Mouse (Mus musculus) hindbrain, embryonic 12.5 days (tissue): ENCODE results near the gene Tcte2. TPM values are rescaled to one million over a fixed set of nuclear protein-coding genes. Genes with fewer than 3 reads are reported as not detected.

Experiments
- ATAC-seq: fragments of 200-750 bp; cut with Nextera tagmentation; 2 replicates; pipeline ENCODE4 v1.8.0; 2017; ENCODE audit warnings: moderate TSS enrichment; ENCODE audit not compliant: low FRiP score
- H3K27ac ChIP-seq: fragments of 300-500 bp; sonication (generic); 2 replicates; pipeline ENCODE4 v1.5.1; 2016; ENCODE audit warnings: mild to moderate bottlenecking
- H3K27me3 ChIP-seq: fragments of 300-500 bp; sonication (generic); 2 replicates; pipeline ENCODE4 v1.6.1; 2016; ENCODE audit warnings: mild to moderate bottlenecking
- H3K36me3 ChIP-seq: fragments of 300-500 bp; sonication (generic); 2 replicates; pipeline ENCODE4 v1.6.1; 2016; ENCODE audit warnings: mild to moderate bottlenecking
- H3K4me1 ChIP-seq: fragments of 300-500 bp; sonication (generic); 2 replicates; pipeline ENCODE4 v1.6.1; 2016
- H3K4me2 ChIP-seq: fragments of 300-500 bp; sonication (generic); replicated peaks from 2 replicates; pipeline ENCODE4 v1.6.1; 2016; ENCODE audit warnings: mild to moderate bottlenecking
- H3K4me3 ChIP-seq: fragments of 300-500 bp; sonication (generic); 2 replicates; pipeline ENCODE4 v1.5.1; 2016; ENCODE audit warnings: mild to moderate bottlenecking
- H3K9ac ChIP-seq: fragments of 300-500 bp; sonication (generic); 2 replicates; pipeline ENCODE4 v1.6.1; 2016; ENCODE audit warnings: mild to moderate bottlenecking, moderate library complexity
- H3K9me3 ChIP-seq: fragments of 300-500 bp; sonication (generic); replicated peaks from 2 replicates; pipeline ENCODE4 v1.6.1; 2016; ENCODE audit warnings: mild to moderate bottlenecking
- WGBS: fragments of 180-500 bp; shearing (Covaris S2); methylation state at CpG from one replicate; pipeline ENCODE4 v1.1.7; 2016; 5-methylcytosine and 5-hydroxymethylcytosine counted together
- polyA plus RNA-seq: library from polyadenylated mRNA; unstranded; fragments of >200 nt; fragmentation: Nextera tagmentation; extraction: Ambion mirVana; gene quantifications from 2 replicates; pipeline ENCODE4 v1.2.1, GENCODE M21; 2016

Tcte2 gene
- polyA plus RNA-seq, 1 experiment from 2014 or later = 13.9 TPM

DNA sequence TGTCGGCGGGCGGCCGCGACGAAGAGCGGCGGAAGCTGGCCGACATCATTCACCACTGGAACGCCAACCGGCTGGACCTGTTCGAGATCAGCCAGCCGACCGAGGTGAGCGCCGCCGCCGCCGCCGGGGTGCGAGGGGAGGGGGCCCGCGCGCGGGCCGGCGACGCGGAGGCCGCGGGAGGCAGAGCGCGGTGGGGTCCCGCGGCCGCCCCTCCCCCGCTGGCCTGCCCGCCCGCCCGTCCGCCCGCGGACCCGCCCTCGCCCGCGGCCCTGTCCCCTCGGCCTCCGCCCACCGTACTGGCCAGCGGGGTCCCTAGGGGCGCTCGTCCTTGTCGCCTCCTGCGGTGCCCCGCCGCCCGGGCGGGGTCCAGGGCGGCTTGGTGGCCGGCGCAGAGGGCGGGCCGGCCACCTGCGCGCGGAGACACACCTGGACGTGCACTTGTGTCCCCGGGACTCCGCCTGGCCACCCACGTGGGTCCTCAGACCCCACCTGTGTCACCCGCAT lies 898 bp downstream of the Tcte2 start:
- no peaks in the 10 kb centered on the region for H3K36me3 ChIP-seq
- ATAC-seq = peak; percentile 62
- WGBS = under 1% methylated on average over 45 of the region's 72 CpGs

DNA sequence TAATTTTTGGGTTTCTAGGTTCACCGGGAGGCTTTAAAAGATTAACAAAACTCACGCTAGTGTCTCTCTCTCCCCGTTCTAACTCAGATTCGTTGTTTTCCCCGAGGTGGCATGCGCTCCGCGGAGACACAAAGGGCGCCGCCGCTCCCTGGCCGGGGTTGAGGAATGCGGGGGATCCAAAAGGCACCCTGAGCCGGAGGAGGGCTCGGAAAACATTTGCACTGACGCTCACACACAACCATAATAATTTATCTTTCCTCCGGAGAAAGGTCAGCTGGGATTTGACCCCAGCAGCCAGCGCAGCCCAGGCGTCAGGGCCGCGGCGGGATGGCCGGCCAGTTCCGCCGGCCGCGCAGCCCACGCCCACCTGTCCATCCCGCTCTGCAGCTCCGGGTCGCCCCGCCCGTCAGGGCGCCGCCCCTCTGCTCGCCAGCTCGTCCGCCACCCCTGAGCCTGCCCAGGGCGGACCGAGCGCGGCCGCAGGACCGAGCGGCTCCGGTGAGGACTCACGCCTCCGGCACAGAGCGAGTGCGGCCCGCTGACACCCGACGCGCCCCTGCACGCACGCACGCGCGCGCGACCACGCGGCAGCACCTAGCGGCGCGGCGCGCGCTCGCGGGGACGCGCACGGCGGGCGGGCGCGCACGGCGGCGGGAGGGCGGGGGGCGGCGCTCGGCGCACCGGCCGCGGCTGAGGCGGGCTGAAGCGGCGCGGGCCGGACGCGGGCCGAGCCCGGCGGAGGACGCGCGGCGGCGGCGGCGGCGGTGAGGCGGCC lies 1.6 kb downstream of the Tcte2 start, which contains the start of gene Afdn:
Afdn (plus strand) TSS at position 687 of the 775 bp plus-strand sequence.
- Histone ChIP-seq H3K27ac (peak within 1 kb of the TSS; percentile 98), H3K4me3 (peak within 1 kb of the TSS; percentile 99), H3K36me3 (no peaks in the 10 kb centered on the region), H3K27me3 (no peaks in the 10 kb centered on the region), H3K4me2 (peak within 1 kb of the TSS; percentile 96), H3K9me3 (no peaks in the 10 kb centered on the region), H3K9ac (peak within 1 kb of the TSS; percentile 96), H3K4me1 (peaks cover 23% of the 10 kb centered on the region)
- peak; percentile 86 for ATAC-seq
- 1% methylated on average over 45 of the region's 108 CpGs for WGBS

More for the DNA sequence above, 898 bp downstream of the Tcte2 start:
- no peaks in the 10 kb centered on the region for H3K27me3 ChIP-seq
- H3K9ac ChIP-seq = peak overlapping the region; percentile 96
- peak overlapping the region; percentile 99 for H3K4me3 ChIP-seq
- H3K4me2 ChIP-seq = peak overlapping the region; percentile 96
- no peaks in the 10 kb centered on the region for H3K9me3 ChIP-seq
- H3K4me1 ChIP-seq = peaks cover 23% of the 10 kb centered on the region
- peak overlapping the region; percentile 98 for H3K27ac ChIP-seq

- ATAC-seq = no peak
- H3K27me3 ChIP-seq = no peaks in the 10 kb centered on the region
- peak overlapping the region; percentile 89 for H3K9ac ChIP-seq
- H3K9me3 ChIP-seq = no peaks in the 10 kb centered on the region
- H3K36me3 ChIP-seq = no peaks in the 10 kb centered on the region
- H3K4me1 ChIP-seq = peaks cover 23% of the 10 kb centered on the region
- 7% methylated on average over 13 of the region's 13 CpGs for WGBS
- peak overlapping the region; percentile 98 for H3K27ac ChIP-seq
- H3K4me3 ChIP-seq = peak overlapping the region; percentile 99
- H3K4me2 ChIP-seq = peak overlapping the region; percentile 57
Observed at GRCm38 (mm10) chr17:13759156-13759852, 2.3 kb downstream of the Tcte2 start.

DNA sequence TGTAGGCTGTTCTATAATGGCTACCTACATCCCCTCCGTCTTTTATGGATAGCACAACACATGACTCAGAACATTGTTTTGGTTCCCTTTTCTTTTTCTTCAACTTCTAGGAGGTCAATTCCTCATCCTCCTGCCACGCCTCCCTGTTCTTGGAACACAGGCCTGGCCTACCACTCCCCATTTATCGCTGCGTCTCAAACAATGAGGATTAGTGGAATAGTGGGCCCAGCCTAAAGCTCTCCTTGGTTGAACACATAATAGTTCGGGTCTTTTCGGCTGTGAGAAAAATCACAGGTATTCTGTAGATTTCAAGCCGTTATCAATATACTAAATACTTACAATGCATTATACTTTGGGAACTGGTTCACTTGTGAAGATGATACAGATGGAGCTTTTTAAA lies 3.0 kb downstream of the Tcte2 start:
- Histone ChIP-seq H3K4me1 (peaks cover 21% of the 10 kb centered on the region), H3K9ac (peak overlapping the region; percentile 89), H3K9me3 (no peaks in the 10 kb centered on the region), H3K27me3 (no peaks in the 10 kb centered on the region), H3K4me3 (peak overlapping the region; percentile 99), H3K4me2 (peak overlapping the region; percentile 57), H3K36me3 (no peaks in the 10 kb centered on the region), H3K27ac (peak overlapping the region; percentile 98)
- ATAC-seq = no peak
- 63% methylated on average over 7 of the region's 7 CpGs for WGBS

- Histone ChIP-seq H3K9ac (no peak overlapping the region), H3K27ac (no peak overlapping the region), H3K4me2 (no peak overlapping the region), H3K4me1 (peaks cover 10% of the 10 kb centered on the region), H3K27me3 (no peaks in the 10 kb centered on the region), H3K4me3 (no peak overlapping the region), H3K9me3 (no peaks in the 10 kb centered on the region), H3K36me3 (no peaks in the 10 kb centered on the region)
- ATAC-seq = no peak
- 83% methylated on average over 6 of the region's 6 CpGs for WGBS
Observed at GRCm38 (mm10) chr17:13754940-13755339, 6.7 kb downstream of the Tcte2 start.

- no peak overlapping the region for H3K27ac ChIP-seq
- H3K4me3 ChIP-seq = no peak overlapping the region
- H3K9ac ChIP-seq = no peak overlapping the region
- no peaks in the 10 kb centered on the region for H3K36me3 ChIP-seq
- H3K9me3 ChIP-seq = no peaks in the 10 kb centered on the region
- no peak overlapping the region for H3K4me2 ChIP-seq
- 68% methylated on average over 4 of the region's 4 CpGs for WGBS
- ATAC-seq = no peak
- H3K4me1 ChIP-seq = peaks cover 7% of the 10 kb centered on the region
- H3K27me3 ChIP-seq = no peaks in the 10 kb centered on the region
Observed at GRCm38 (mm10) chr17:13753918-13754317, 7.7 kb downstream of the Tcte2 start.

DNA sequence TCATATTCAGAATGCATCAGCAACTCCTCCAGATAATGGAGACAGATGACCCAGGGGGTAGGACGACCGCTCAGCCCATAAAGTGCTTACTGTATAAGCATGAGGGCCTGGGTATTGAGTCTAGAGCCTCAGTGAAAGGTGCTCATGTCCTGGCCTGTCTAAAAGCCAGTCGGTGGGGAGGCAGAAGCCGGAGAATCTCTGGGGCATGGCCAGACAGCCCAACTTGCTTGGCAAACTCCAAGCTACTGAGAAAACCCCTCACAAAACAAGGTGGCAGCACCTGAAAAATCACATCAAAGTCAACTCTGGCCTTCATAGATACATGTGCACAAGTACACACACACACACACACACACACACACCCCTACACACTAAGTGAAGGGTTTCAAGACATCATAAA lies 12.6 kb downstream of the Tcte2 start:
- H3K9ac ChIP-seq = no peak overlapping the region
- H3K36me3 ChIP-seq = no peaks in the 10 kb centered on the region
- H3K27ac ChIP-seq = no peak overlapping the region
- no peak for ATAC-seq
- WGBS = 90% methylated on average over 4 of the region's 4 CpGs
- no peaks in the 10 kb centered on the region for H3K27me3 ChIP-seq
- H3K9me3 ChIP-seq = no peaks in the 10 kb centered on the region
- peaks cover 11% of the 10 kb centered on the region for H3K4me1 ChIP-seq
- H3K4me2 ChIP-seq = no peak overlapping the region
- H3K4me3 ChIP-seq = no peak overlapping the region

- WGBS = 90% methylated on average over 9 of the region's 9 CpGs
- H3K9ac ChIP-seq = no peak overlapping the region
- peaks cover 22% of the 10 kb centered on the region for H3K4me1 ChIP-seq
- no peak overlapping the region for H3K4me3 ChIP-seq
- no peaks in the 10 kb centered on the region for H3K9me3 ChIP-seq
- no peaks in the 10 kb centered on the region for H3K36me3 ChIP-seq
- no peak overlapping the region for H3K27ac ChIP-seq
- no peak for ATAC-seq
- H3K4me2 ChIP-seq = no peak overlapping the region
- no peaks in the 10 kb centered on the region for H3K27me3 ChIP-seq
Observed at GRCm38 (mm10) chr17:13747681-13748080, 13.9 kb downstream of the Tcte2 start.

- Histone ChIP-seq H3K9me3 (no peaks in the 10 kb centered on the region), H3K4me2 (no peak overlapping the region), H3K4me3 (no peak overlapping the region), H3K27ac (no peak overlapping the region), H3K4me1 (peaks cover 27% of the 10 kb centered on the region), H3K9ac (no peak overlapping the region), H3K27me3 (no peaks in the 10 kb centered on the region), H3K36me3 (no peaks in the 10 kb centered on the region)
- WGBS = 78% methylated on average over 6 of the region's 6 CpGs
- no peak for ATAC-seq
Observed at GRCm38 (mm10) chr17:13746330-13746729, 15.3 kb downstream of the Tcte2 start.

DNA sequence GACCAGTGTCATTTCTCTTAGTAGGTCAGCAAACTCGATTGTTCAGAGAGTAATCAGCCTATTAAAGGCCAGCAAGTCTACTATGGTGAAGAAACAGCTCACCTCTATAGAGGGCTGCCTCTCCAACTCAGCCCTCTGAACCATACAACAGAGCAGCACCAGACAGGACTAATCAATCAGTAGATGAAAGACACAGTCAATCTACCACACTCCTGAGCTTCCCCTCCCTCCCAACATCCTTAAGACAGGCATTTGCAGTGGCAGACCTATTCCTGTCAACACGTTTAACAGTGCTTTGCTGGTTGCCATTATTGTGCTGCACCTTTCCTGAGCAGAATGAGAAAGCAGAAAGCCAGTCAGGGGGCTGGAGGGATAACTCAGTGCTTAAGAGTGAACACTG lies 16.3 kb downstream of the Tcte2 start:
- Histone ChIP-seq H3K9ac (no peak overlapping the region), H3K4me2 (no peak overlapping the region), H3K27me3 (no peaks in the 10 kb centered on the region), H3K9me3 (no peaks in the 10 kb centered on the region), H3K4me1 (peaks cover 29% of the 10 kb centered on the region), H3K36me3 (no peaks in the 10 kb centered on the region), H3K4me3 (no peak overlapping the region), H3K27ac (no peak overlapping the region)
- ATAC-seq = peak; percentile 48
- 49% methylated on average over 2 of the region's 2 CpGs for WGBS

- ATAC-seq = peak; percentile 16; the same call in 1 of the 2 replicates
- Histone ChIP-seq H3K4me2 (no peak overlapping the region), H3K36me3 (no peaks in the 10 kb centered on the region), H3K27ac (no peak overlapping the region), H3K9ac (no peak overlapping the region), H3K27me3 (no peaks in the 10 kb centered on the region), H3K4me1 (peaks cover 29% of the 10 kb centered on the region), H3K4me3 (no peak overlapping the region), H3K9me3 (no peaks in the 10 kb centered on the region)
- 58% methylated on average over 4 of the region's 4 CpGs for WGBS
Observed at GRCm38 (mm10) chr17:13744824-13745223, 16.8 kb downstream of the Tcte2 start.

- 83% methylated on average over 6 of the region's 6 CpGs for WGBS
Observed at GRCm38 (mm10) chr17:13744219-13744618, 17.4 kb downstream of the Tcte2 start.

More at GRCm38 (mm10) chr17:13744219-13744618, 17.4 kb downstream of the Tcte2 start:
- H3K36me3 ChIP-seq = no peaks in the 10 kb centered on the region
- H3K4me2 ChIP-seq = no peak overlapping the region
- H3K27me3 ChIP-seq = no peaks in the 10 kb centered on the region
- H3K9ac ChIP-seq = no peak overlapping the region
- no peak overlapping the region for H3K4me3 ChIP-seq
- no peak overlapping the region for H3K27ac ChIP-seq
- H3K4me1 ChIP-seq = peaks cover 29% of the 10 kb centered on the region
- ATAC-seq = no peak
- no peaks in the 10 kb centered on the region for H3K9me3 ChIP-seq
